Mouse (Mus musculus) hindbrain, embryonic 16.5 days (tissue): ENCODE measurements around the gene Cbx4. TPM values are rescaled to one million over a fixed set of nuclear protein-coding genes. Genes with fewer than 3 reads are reported as not detected.

ENCODE experiments used
- ATAC-seq: fragments of 200-750 bp; cut with Nextera tagmentation; 2 replicates; pipeline ENCODE4 v1.8.0; 2017; ENCODE audit warnings: moderate TSS enrichment, moderate library complexity
- H3K27ac ChIP-seq: fragments of 300-500 bp; sonication (generic); 2 replicates; pipeline ENCODE4 v1.5.1; 2014; ENCODE audit warnings: low read depth, mild to moderate bottlenecking, control low read depth, low read length, moderate library complexity
- H3K27me3 ChIP-seq: fragments of 300-500 bp; sonication (generic); replicated peaks from 2 replicates; pipeline ENCODE4 v1.6.1; 2014; ENCODE audit warnings: low read length; ENCODE audit not compliant: control insufficient read depth, insufficient read depth
- H3K36me3 ChIP-seq: fragments of 300-500 bp; sonication (generic); 2 replicates; pipeline ENCODE4 v1.6.1; 2014; ENCODE audit warnings: mild to moderate bottlenecking, low read length, moderate library complexity, mixed read lengths; ENCODE audit not compliant: control insufficient read depth, insufficient read depth
- H3K4me1 ChIP-seq: fragments of 300-500 bp; sonication (generic); 2 replicates; pipeline ENCODE4 v1.6.1; 2014; ENCODE audit warnings: low read depth, low read length; ENCODE audit not compliant: control insufficient read depth, insufficient read depth
- H3K4me2 ChIP-seq: fragments of 300-500 bp; sonication (generic); 2 replicates; pipeline ENCODE4 v1.6.1; 2014; ENCODE audit warnings: mild to moderate bottlenecking, low read length, control low read depth, moderate library complexity
- H3K4me3 ChIP-seq: fragments of 300-500 bp; sonication (generic); 2 replicates; pipeline ENCODE4 v1.5.1; 2014; ENCODE audit warnings: mild to moderate bottlenecking, low read length, control low read depth, moderate library complexity
- H3K9ac ChIP-seq: fragments of 300-500 bp; sonication (generic); 2 replicates; pipeline ENCODE4 v1.6.1; 2014; ENCODE audit warnings: low read depth, mild to moderate bottlenecking, control low read depth, low read length, moderate library complexity
- H3K9me3 ChIP-seq: fragments of 300-500 bp; sonication (generic); 2 replicates; pipeline ENCODE4 v1.6.1; 2014; ENCODE audit warnings: mild to moderate bottlenecking, low read length, moderate library complexity; ENCODE audit not compliant: control insufficient read depth
- WGBS: fragments of 180-500 bp; shearing (Covaris S2); extraction: QIAGEN DNeasy Blood & Tissue Kit; methylation state at CpG from one replicate; pipeline ENCODE4 v1.1.7; 2014; 5-methylcytosine and 5-hydroxymethylcytosine counted together
- polyA plus RNA-seq: library from polyadenylated mRNA; unstranded; fragments of >200 nt; fragmentation: Nextera tagmentation; extraction: Ambion mirVana; gene quantifications from 2 replicates; pipeline ENCODE4 v1.2.1, GENCODE M21; 2015

Cbx4 gene
- polyA plus RNA-seq, 1 experiment from 2014 or later = 23.4 TPM

GRCm38 (mm10) chr11:119035094-119035685 is 50.8 kb downstream of the Cbx4 start:
- Histone ChIP-seq H3K9ac (no peak overlapping the region), H3K27ac (no peak overlapping the region), H3K4me2 (peak overlapping the region; percentile 16; the same call in 1 of the 2 replicates), H3K9me3 (no peaks in the 10 kb centered on the region), H3K27me3 (peaks cover 36% of the 10 kb centered on the region), H3K4me3 (peak overlapping the region; percentile 9; the same call in 1 of the 2 replicates), H3K36me3 (peaks cover 3% of the 10 kb centered on the region; the same call in 1 of the 2 replicates), H3K4me1 (peaks cover 36% of the 10 kb centered on the region)
- ATAC-seq = no peak
- WGBS = 2% methylated on average over 21 of the region's 21 CpGs

- H3K4me3 ChIP-seq = no peak overlapping the region; the same call in 1 of the 2 replicates
- H3K27me3 ChIP-seq = peaks cover 36% of the 10 kb centered on the region
- WGBS = 9% methylated on average over 19 of the region's 19 CpGs
- no peak for ATAC-seq
- H3K36me3 ChIP-seq = peaks cover 3% of the 10 kb centered on the region; the same call in 1 of the 2 replicates
- no peaks in the 10 kb centered on the region for H3K9me3 ChIP-seq
- H3K27ac ChIP-seq = no peak overlapping the region
- peak overlapping the region; percentile 43 for H3K4me2 ChIP-seq
- H3K9ac ChIP-seq = no peak overlapping the region
- peaks cover 30% of the 10 kb centered on the region for H3K4me1 ChIP-seq
These were observed 51.4 kb downstream of the Cbx4 start for GRCm38 (mm10) chr11:119034635-119035034.

- peak overlapping the region; percentile 10; the same call in 1 of the 2 replicates for H3K4me3 ChIP-seq
- H3K4me1 ChIP-seq = peaks cover 24% of the 10 kb centered on the region
- no peak overlapping the region for H3K27ac ChIP-seq
- ATAC-seq = peak; percentile 41; the same call in 1 of the 2 replicates
- peak overlapping the region; percentile 43 for H3K4me2 ChIP-seq
- no peak overlapping the region for H3K9ac ChIP-seq
- H3K27me3 ChIP-seq = peaks cover 32% of the 10 kb centered on the region
- H3K9me3 ChIP-seq = no peaks in the 10 kb centered on the region
- H3K36me3 ChIP-seq = peaks cover 8% of the 10 kb centered on the region
- 1% methylated on average over 24 of the region's 26 CpGs for WGBS
These were observed 52.0 kb downstream of the Cbx4 start for GRCm38 (mm10) chr11:119033874-119034558.

Other genes with a start within 250 kb of the Cbx4 start
- 68.4 and 69.4 TPM in 2 replicates for gene Rbfox3, start 174.6 kb downstream of the Cbx4 start, polyA plus RNA-seq
- not detected in 2 replicates for gene Enpp7, start 98.0 kb downstream of the Cbx4 start, polyA plus RNA-seq
- gene Cbx2, start 63.3 kb downstream of the Cbx4 start, polyA plus RNA-seq = 10.7 and 14.0 TPM in 2 replicates
- gene Cbx8, start 45.3 kb downstream of the Cbx4 start, polyA plus RNA-seq = 8.5 and 9.5 TPM in 2 replicates
- gene Tbc1d16, start 142.3 kb upstream of the Cbx4 start, polyA plus RNA-seq = 47.9 and 54.9 TPM in 2 replicates
- 16.5 and 17.2 TPM in 2 replicates for gene Ccdc40, start 142.4 kb upstream of the Cbx4 start, polyA plus RNA-seq
- gene Gaa, start 181.7 kb upstream of the Cbx4 start, polyA plus RNA-seq = 121 and 131 TPM in 2 replicates
- 241 and 243 TPM in 2 replicates for gene Eif4a3, start 213.9 kb upstream of the Cbx4 start, polyA plus RNA-seq
- gene Card14, start 221.5 kb upstream of the Cbx4 start, polyA plus RNA-seq = 0.50 and 0.55 TPM in 2 replicates